Mouse (Mus musculus): ENCODE results near the gene Syt2. TPM values are rescaled to one million over a fixed set of nuclear protein-coding genes. Genes with fewer than 3 reads are reported as not detected.

Gene Syt2
- polyA plus RNA-seq, 1 experiment, result not detected

DNA sequence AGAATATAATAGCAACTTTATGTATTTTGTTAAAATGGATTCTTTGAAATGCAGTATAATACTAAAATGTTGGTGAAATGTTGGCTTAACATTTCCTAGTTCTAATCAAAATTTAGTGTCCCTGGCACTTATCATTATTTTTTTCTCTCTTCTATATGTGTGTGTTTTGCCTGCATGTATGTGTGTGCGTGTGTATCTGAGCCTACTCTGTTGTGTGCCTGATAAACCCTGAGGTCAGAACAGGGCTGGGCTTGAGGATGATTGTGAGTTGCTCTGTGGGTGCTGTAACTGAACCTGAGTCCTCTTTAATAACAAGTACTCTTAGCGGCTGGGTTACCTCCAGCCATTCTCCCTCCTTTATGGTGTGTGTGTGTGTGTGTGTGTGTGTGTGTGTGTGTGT is 31.5 kb upstream of the Syt2 start:
- Histone ChIP-seq H3K27ac (ENCODE audit: control insufficient read depth, insufficient read depth, low read depth, low read length, poor library complexity) (no peak overlapping the region), H3K4me3 (replicated peaks; ENCODE audit: control insufficient read depth, low read depth, low read length) (no peak overlapping the region), H3K4me1 (ENCODE audit: control insufficient read depth, insufficient read depth, low read length) (no peaks in the 10 kb centered on the region; the same call in 1 of the 2 replicates)
- TF ChIP-seq CTCF (IDR thresholded peaks at IDR 0.05; ENCODE audit: control insufficient read depth, insufficient read depth, low read length) (no peak), POLR2A (IDR thresholded peaks at IDR 0.05; ENCODE audit: borderline replicate concordance, control insufficient read depth, low read depth, low read length) (no peak)
- WGBS, result 72% methylated on average over 2 of the region's 2 CpGs

GRCm38 (mm10) chr1:134617656-134618055 is 28.8 kb upstream of the Syt2 start:
- Histone ChIP-seq H3K27ac (ENCODE audit: control insufficient read depth, insufficient read depth, low read depth, low read length, poor library complexity) (no peak overlapping the region), H3K4me3 (replicated peaks; ENCODE audit: control insufficient read depth, low read depth, low read length) (no peak overlapping the region), H3K4me1 (ENCODE audit: control insufficient read depth, insufficient read depth, low read length) (no peaks in the 10 kb centered on the region; the same call in 1 of the 2 replicates)
- no peak for TF ChIP-seq CTCF (IDR thresholded peaks at IDR 0.05; ENCODE audit: control insufficient read depth, insufficient read depth, low read length)
- TF ChIP-seq POLR2A (IDR thresholded peaks at IDR 0.05; ENCODE audit: borderline replicate concordance, control insufficient read depth, low read depth, low read length), result no peak
- WGBS, result 90% methylated on average over 9 of the region's 9 CpGs

DNA sequence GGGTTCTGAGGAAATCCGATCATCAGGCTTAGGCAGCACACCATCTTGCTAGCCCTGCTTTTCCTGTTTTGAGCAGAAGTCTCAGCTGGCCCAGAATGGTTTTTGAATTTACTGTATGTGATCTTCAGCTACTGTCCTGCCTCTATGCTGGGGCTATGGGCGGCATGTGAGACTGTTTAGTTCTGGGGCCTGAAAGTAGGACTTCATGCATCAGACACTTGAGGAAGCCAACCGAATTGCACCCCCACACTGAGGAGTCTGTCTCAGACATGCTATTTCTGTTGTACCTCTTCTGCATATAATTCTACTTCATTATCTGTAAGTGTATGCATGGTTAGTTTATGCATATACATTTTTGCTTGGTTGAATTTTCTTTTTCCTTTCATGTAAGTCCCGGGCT is 21.2 kb upstream of the Syt2 start:
- TF ChIP-seq POLR2A (IDR thresholded peaks at IDR 0.05; ENCODE audit: borderline replicate concordance, control insufficient read depth, low read depth, low read length) (no peak), CTCF (IDR thresholded peaks at IDR 0.05; ENCODE audit: control insufficient read depth, insufficient read depth, low read length) (no peak)
- Histone ChIP-seq H3K4me3 (replicated peaks; ENCODE audit: control insufficient read depth, low read depth, low read length) (no peak overlapping the region), H3K27ac (ENCODE audit: control insufficient read depth, insufficient read depth, low read depth, low read length, poor library complexity) (no peak overlapping the region), H3K4me1 (ENCODE audit: control insufficient read depth, insufficient read depth, low read length) (no peaks in the 10 kb centered on the region)
- 84% methylated on average over 4 of the region's 4 CpGs for WGBS

DNA sequence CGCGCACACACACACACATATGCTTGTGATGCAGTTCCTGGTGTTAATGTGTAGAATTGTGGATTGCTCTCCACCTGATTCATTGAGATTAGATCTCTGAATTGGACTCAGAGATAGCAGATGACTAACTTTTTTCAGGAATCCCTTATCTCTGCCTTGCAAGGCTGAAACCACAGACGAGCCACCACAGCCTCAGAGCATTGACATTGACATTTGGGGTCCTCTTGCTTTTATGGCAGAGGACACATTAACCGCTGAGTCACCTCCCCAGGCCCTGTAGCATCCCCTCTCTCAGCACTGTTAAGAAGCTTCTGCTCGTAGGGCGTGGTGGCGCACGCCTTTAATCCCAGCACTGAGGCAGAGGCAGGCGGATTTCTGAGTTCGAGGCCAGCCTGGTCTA is 17.0 kb upstream of the Syt2 start:
- WGBS, result 86% methylated on average over 10 of the region's 10 CpGs
- Histone ChIP-seq H3K4me1 (ENCODE audit: control insufficient read depth, insufficient read depth, low read length) (no peaks in the 10 kb centered on the region), H3K4me3 (replicated peaks; ENCODE audit: control insufficient read depth, low read depth, low read length) (no peak overlapping the region), H3K27ac (ENCODE audit: control insufficient read depth, insufficient read depth, low read depth, low read length, poor library complexity) (no peak overlapping the region)
- TF ChIP-seq CTCF (IDR thresholded peaks at IDR 0.05; ENCODE audit: control insufficient read depth, insufficient read depth, low read length) (no peak), POLR2A (IDR thresholded peaks at IDR 0.05; ENCODE audit: borderline replicate concordance, control insufficient read depth, low read depth, low read length) (no peak)

DNA sequence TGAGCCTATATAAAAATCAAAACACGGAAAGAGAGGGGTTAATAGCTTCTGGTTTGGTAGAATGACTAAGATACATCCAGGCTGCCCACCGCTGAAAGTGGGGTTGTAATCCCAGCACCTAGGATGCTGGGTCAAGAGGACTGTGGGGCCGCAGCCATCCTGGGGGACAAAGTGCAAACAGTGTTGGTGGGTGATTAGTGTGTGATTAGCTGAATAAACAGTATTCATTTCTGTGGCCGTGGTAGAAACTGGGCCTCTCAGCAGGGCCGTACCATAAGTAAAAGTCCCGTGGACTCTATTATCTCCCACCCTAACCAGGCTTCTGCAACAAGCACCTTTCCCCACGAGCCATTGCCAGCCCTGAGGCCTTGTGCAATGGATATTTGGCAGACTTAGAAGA is 12.2 kb upstream of the Syt2 start:
- 83% methylated on average over 7 of the region's 7 CpGs for WGBS
- Histone ChIP-seq H3K4me3 (replicated peaks; ENCODE audit: control insufficient read depth, low read depth, low read length) (no peak overlapping the region), H3K4me1 (ENCODE audit: control insufficient read depth, insufficient read depth, low read length) (no peaks in the 10 kb centered on the region), H3K27ac (ENCODE audit: control insufficient read depth, insufficient read depth, low read depth, low read length, poor library complexity) (no peak overlapping the region)
- TF ChIP-seq POLR2A (IDR thresholded peaks at IDR 0.05; ENCODE audit: borderline replicate concordance, control insufficient read depth, low read depth, low read length) (no peak), CTCF (IDR thresholded peaks at IDR 0.05; ENCODE audit: control insufficient read depth, insufficient read depth, low read length) (no peak)

GRCm38 (mm10) chr1:134636245-134636644 is 10.2 kb upstream of the Syt2 start:
- Histone ChIP-seq H3K4me3 (replicated peaks; ENCODE audit: control insufficient read depth, low read depth, low read length) (no peak overlapping the region), H3K27ac (ENCODE audit: control insufficient read depth, insufficient read depth, low read depth, low read length, poor library complexity) (no peak overlapping the region), H3K4me1 (ENCODE audit: control insufficient read depth, insufficient read depth, low read length) (no peaks in the 10 kb centered on the region)
- TF ChIP-seq CTCF (IDR thresholded peaks at IDR 0.05; ENCODE audit: control insufficient read depth, insufficient read depth, low read length) (no peak), POLR2A (IDR thresholded peaks at IDR 0.05; ENCODE audit: borderline replicate concordance, control insufficient read depth, low read depth, low read length) (no peak)
- 62% methylated on average over 3 of the region's 3 CpGs for WGBS

GRCm38 (mm10) chr1:134636684-134637083 is 9.8 kb upstream of the Syt2 start:
- no peaks in the 10 kb centered on the region for H3K4me1 ChIP-seq (ENCODE audit: control insufficient read depth, insufficient read depth, low read length)
- 14% methylated on average over 3 of the region's 3 CpGs for WGBS
- TF ChIP-seq POLR2A (IDR thresholded peaks at IDR 0.05; ENCODE audit: borderline replicate concordance, control insufficient read depth, low read depth, low read length) (no peak), CTCF (IDR thresholded peaks at IDR 0.05; ENCODE audit: control insufficient read depth, insufficient read depth, low read length) (no peak)

DNA sequence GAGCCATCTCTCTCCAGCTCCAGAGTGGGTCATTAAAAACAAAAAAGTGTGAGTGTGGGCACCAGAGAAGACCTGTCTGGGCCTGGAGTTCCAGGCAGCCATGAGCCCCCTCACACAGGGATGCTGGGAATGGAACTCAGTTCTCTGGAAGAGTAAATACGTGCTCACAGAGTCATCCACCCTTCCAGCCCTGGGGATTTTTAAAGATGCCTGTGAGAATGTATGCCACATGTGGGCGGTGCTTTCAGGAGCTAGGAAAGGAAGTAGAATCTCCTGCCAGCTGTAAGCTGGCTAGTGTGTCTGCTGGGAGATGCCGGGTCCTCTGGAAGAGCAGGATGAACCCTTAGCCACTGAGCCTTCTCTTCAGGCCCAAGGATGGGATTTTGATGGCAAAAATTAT is 8.4 kb upstream of the Syt2 start:
- no peak overlapping the region for H3K27ac ChIP-seq (ENCODE audit: control insufficient read depth, insufficient read depth, low read depth, low read length, poor library complexity)
- no peaks in the 10 kb centered on the region for H3K4me1 ChIP-seq (ENCODE audit: control insufficient read depth, insufficient read depth, low read length)
- no peak overlapping the region for H3K4me3 ChIP-seq (replicated peaks; ENCODE audit: control insufficient read depth, low read depth, low read length)
- TF ChIP-seq POLR2A (IDR thresholded peaks at IDR 0.05; ENCODE audit: borderline replicate concordance, control insufficient read depth, low read depth, low read length) (no peak), CTCF (IDR thresholded peaks at IDR 0.05; ENCODE audit: control insufficient read depth, insufficient read depth, low read length) (no peak)
- 14% methylated on average over 3 of the region's 3 CpGs for WGBS

More at GRCm38 (mm10) chr1:134636684-134637083, 9.8 kb upstream of the Syt2 start:
- no peak overlapping the region for H3K4me3 ChIP-seq (replicated peaks; ENCODE audit: control insufficient read depth, low read depth, low read length)
- H3K27ac ChIP-seq (ENCODE audit: control insufficient read depth, insufficient read depth, low read depth, low read length, poor library complexity), result no peak overlapping the region

DNA sequence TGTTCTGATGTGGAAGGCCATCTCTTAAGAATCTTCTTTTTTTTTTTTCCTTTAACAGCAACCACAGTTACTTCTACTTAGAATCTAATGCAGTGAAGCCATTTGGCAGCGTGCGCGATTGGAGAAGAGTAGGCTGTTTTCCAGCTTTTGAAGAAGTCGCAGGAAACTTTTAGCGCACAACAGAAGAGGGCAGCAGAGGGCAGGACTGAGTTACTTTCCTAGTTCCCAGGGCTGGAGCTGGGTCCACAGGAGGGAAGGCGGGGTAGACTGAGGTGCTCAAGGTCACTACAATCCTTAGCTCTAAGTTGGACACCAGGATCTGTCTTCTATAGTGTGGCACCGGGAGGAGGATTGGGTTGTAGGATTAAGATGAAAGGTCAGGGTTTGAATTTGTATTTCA is 8.0 kb upstream of the Syt2 start:
- Histone ChIP-seq H3K4me3 (replicated peaks; ENCODE audit: control insufficient read depth, low read depth, low read length) (no peak overlapping the region), H3K27ac (ENCODE audit: control insufficient read depth, insufficient read depth, low read depth, low read length, poor library complexity) (no peak overlapping the region), H3K4me1 (ENCODE audit: control insufficient read depth, insufficient read depth, low read length) (no peaks in the 10 kb centered on the region)
- 28% methylated on average over 7 of the region's 7 CpGs for WGBS
- no peak for TF ChIP-seq POLR2A (IDR thresholded peaks at IDR 0.05; ENCODE audit: borderline replicate concordance, control insufficient read depth, low read depth, low read length)
- no peak; the same call in 1 of the 2 replicates for TF ChIP-seq CTCF (IDR thresholded peaks at IDR 0.05; ENCODE audit: control insufficient read depth, insufficient read depth, low read length)

Measured in bone marrow, adult 2 months (tissue).